Mouse (Mus musculus): Measurements from ENCODE around the gene Ahnak.

GRCm38 (mm10) chr19:8952241-8952640 lies 36.8 kb upstream of the Ahnak start:
- no peak for TF ChIP-seq CTCF (IDR thresholded peaks at IDR 0.05; ENCODE audit: insufficient read depth, low read length)
- no peak for TF ChIP-seq POLR2A (IDR thresholded peaks at IDR 0.05; ENCODE audit: borderline replicate concordance, extremely low read depth, low read depth, low read length)

Data from lung, adult 2 months (tissue).